Mouse (Mus musculus): Measurements from ENCODE around the gene Mlh1.

The Mlh1 gene

GRCm38 (mm10) chr9:111286468-111286867 is 14.9 kb upstream of the Mlh1 start:
- DNase-seq (ENCODE audit: inconsistent ontology term), result no peak

GRCm38 (mm10) chr9:111285676-111286075 is 14.1 kb upstream of the Mlh1 start:
- no peak for DNase-seq (ENCODE audit: inconsistent ontology term)

GRCm38 (mm10) chr9:111285061-111285460 is 13.5 kb upstream of the Mlh1 start:
- DNase-seq (ENCODE audit: inconsistent ontology term), result no peak

GRCm38 (mm10) chr9:111275156-111275555 is 3.6 kb upstream of the Mlh1 start:
- DNase-seq (ENCODE audit: inconsistent ontology term), result no peak

GRCm38 (mm10) chr9:111273958-111274357 is 2.4 kb upstream of the Mlh1 start:
- no peak for DNase-seq (ENCODE audit: inconsistent ontology term)

GRCm38 (mm10) chr9:111272996-111273785 is 1.6 kb upstream of the Mlh1 start:
- DNase-seq (ENCODE audit: inconsistent ontology term), result no peak

GRCm38 (mm10) chr9:111272356-111272755 is 765 bp upstream of the Mlh1 start:
- DNase-seq (ENCODE audit: inconsistent ontology term), result peak; percentile 38

- no peak for DNase-seq (ENCODE audit: inconsistent ontology term)
Observed at GRCm38 (mm10) chr9:111271056-111271433, 546 bp downstream of the Mlh1 start.

GRCm38 (mm10) chr9:111270606-111271005 is 985 bp downstream of the Mlh1 start:
- DNase-seq (ENCODE audit: inconsistent ontology term), result no peak

- DNase-seq (ENCODE audit: inconsistent ontology term), result no peak
Observed at GRCm38 (mm10) chr9:111267998-111268397, 3.6 kb downstream of the Mlh1 start.

GRCm38 (mm10) chr9:111261356-111261755 is 10.2 kb downstream of the Mlh1 start:
- DNase-seq (ENCODE audit: inconsistent ontology term), result no peak

GRCm38 (mm10) chr9:111260360-111260985 is 11.1 kb downstream of the Mlh1 start:
- peak; percentile 89 for DNase-seq (ENCODE audit: inconsistent ontology term)

- DNase-seq (ENCODE audit: inconsistent ontology term), result no peak
Observed at GRCm38 (mm10) chr9:111252161-111252869, 19.3 kb downstream of the Mlh1 start.

- peak; percentile 7 for DNase-seq (ENCODE audit: inconsistent ontology term)
Observed at GRCm38 (mm10) chr9:111247682-111248246, 23.8 kb downstream of the Mlh1 start.

- no peak for DNase-seq (ENCODE audit: inconsistent ontology term)
Observed at GRCm38 (mm10) chr9:111245546-111245945, 26.0 kb downstream of the Mlh1 start.

GRCm38 (mm10) chr9:111243384-111243783 is 28.2 kb downstream of the Mlh1 start:
- no peak for DNase-seq (ENCODE audit: inconsistent ontology term)

GRCm38 (mm10) chr9:111239821-111240220 is 31.8 kb downstream of the Mlh1 start:
- DNase-seq (ENCODE audit: inconsistent ontology term), result no peak

- no peak for DNase-seq (ENCODE audit: inconsistent ontology term)
Observed at GRCm38 (mm10) chr9:111237726-111238125, 33.9 kb downstream of the Mlh1 start.

GRCm38 (mm10) chr9:111234701-111235100 is 36.9 kb downstream of the Mlh1 start:
- DNase-seq (ENCODE audit: inconsistent ontology term), result no peak

GRCm38 (mm10) chr9:111228446-111228845 is 43.1 kb downstream of the Mlh1 start:
- no peak for DNase-seq (ENCODE audit: inconsistent ontology term)

- DNase-seq (ENCODE audit: inconsistent ontology term), result no peak
Observed at GRCm38 (mm10) chr9:111223406-111223805, 48.2 kb downstream of the Mlh1 start.

GRCm38 (mm10) chr9:111221580-111221979 is 50.0 kb downstream of the Mlh1 start:
- no peak for DNase-seq (ENCODE audit: inconsistent ontology term)
